Mouse (Mus musculus) gastrocnemius, adult 2 months (tissue): ENCODE data around the gene Slc22a17. TPM values are rescaled to one million over a fixed set of nuclear protein-coding genes. Genes with fewer than 3 reads are reported as not detected.

Experiments
- DNase-seq: peaks from one replicate; pipeline ENCODE4 v3.0.0; 2022
- H3K27ac ChIP-seq: fragments of 200-600 bp; 2 replicates; pipeline ENCODE4 v1.8.1; 2022; ENCODE audit warnings: mild to moderate bottlenecking
- H3K4me3 ChIP-seq: fragments of 200-600 bp; 2 replicates; pipeline ENCODE4 v1.8.1; 2022; ENCODE audit warnings: mild to moderate bottlenecking, moderate library complexity
- CTCF ChIP-seq: fragments of 200-600 bp; IDR thresholded peaks from 2 replicates; pipeline ENCODE4 v1.8.1; 2022; ENCODE audit warnings: antibody characterized with exemption, mild to moderate bottlenecking, moderate library complexity
- intact Hi-C: fragments of 180-260 bp; cut with DNase I; formaldehyde crosslinking; loops from one replicate; pipeline ENCODE4 v1.15.1; 2025
- total RNA-seq, 2 experiments: library from RNA; stranded (reverse); gene quantifications; 2 replicates each; pipeline ENCODE4 v1.2.3; 2021

Slc22a17 gene
- total RNA-seq, 2 experiments from 2014 or later, result 1.0 to 1.4 TPM

GRCm38 (mm10) chr14:54912109-54912850 is 652 bp downstream of the Slc22a17 start:
- Histone ChIP-seq H3K27ac (peak overlapping the region; percentile 86), H3K4me3 (peak overlapping the region; percentile 90)
- no peak for TF ChIP-seq CTCF
- intact Hi-C loops, result no loop called here
- peak; percentile 37 for DNase-seq

- no peak overlapping the region for H3K4me3 ChIP-seq
- intact Hi-C loops, result no loop called here
- no peak for DNase-seq
- no peak overlapping the region for H3K27ac ChIP-seq
- TF ChIP-seq CTCF, result no peak
Observed at GRCm38 (mm10) chr14:54908682-54909081, 4.2 kb downstream of the Slc22a17 start.

- no peak for TF ChIP-seq CTCF
- Histone ChIP-seq H3K27ac (no peak overlapping the region), H3K4me3 (no peak overlapping the region)
- no peak for DNase-seq
- intact Hi-C loops, result no loop called here
Observed at GRCm38 (mm10) chr14:54903641-54904040, 9.3 kb downstream of the Slc22a17 start.

- peak; percentile 66 for DNase-seq
Observed at GRCm38 (mm10) chr14:54900383-54900782, 12.5 kb downstream of the Slc22a17 start.

GRCm38 (mm10) chr14:54897445-54897844 is 15.5 kb downstream of the Slc22a17 start:
- Histone ChIP-seq H3K4me3 (no peak overlapping the region), H3K27ac (no peak overlapping the region)
- DNase-seq, result no peak
- intact Hi-C loops, result loop anchor here (10.0 kb wide), 1 partner anchor 197 kb away; the partner anchor contains the start of genes Thtpa and Zfhx2
- no peak for TF ChIP-seq CTCF

More at GRCm38 (mm10) chr14:54900383-54900782, 12.5 kb downstream of the Slc22a17 start:
- Histone ChIP-seq H3K4me3 (no peak overlapping the region), H3K27ac (no peak overlapping the region; the same call in 1 of the 2 replicates)
- intact Hi-C loops, result loop anchor here (1.0 kb wide), 2 partner anchors 39 to 114 kb away; no protein-coding TSS in a partner anchor
- TF ChIP-seq CTCF, result peak; percentile 90

- DNase-seq, result peak; percentile 82
- Histone ChIP-seq H3K27ac (peak overlapping the region; percentile 98), H3K4me3 (peak overlapping the region; percentile 84)
- TF ChIP-seq CTCF, result no peak
- intact Hi-C loops, result loop anchor here (10.0 kb wide), 1 partner anchor 200 kb away; the partner anchor contains the start of genes Thtpa and Zfhx2
Observed at GRCm38 (mm10) chr14:54894296-54895151, 18.4 kb downstream of the Slc22a17 start.

- peak; percentile 97 for DNase-seq
- TF ChIP-seq CTCF, result no peak
- H3K4me3 ChIP-seq, result peak overlapping the region; percentile 84
- peak overlapping the region; percentile 98 for H3K27ac ChIP-seq
- intact Hi-C loops, result loop anchor here (10.0 kb wide), 1 partner anchor 201 kb away; the partner anchor contains the start of genes Thtpa and Zfhx2
Observed at GRCm38 (mm10) chr14:54893651-54894181, 19.2 kb downstream of the Slc22a17 start.

GRCm38 (mm10) chr14:54892200-54892599 is 20.7 kb downstream of the Slc22a17 start, which contains the start of gene Pabpn1:
TSS of gene Pabpn1 (plus strand) at chr14:54892500.
- peak within 1 kb of the TSS; percentile 84 for H3K4me3 ChIP-seq
- peak within 1 kb of the TSS; percentile 89 for H3K27ac ChIP-seq
- no peak for TF ChIP-seq CTCF
- no peak for DNase-seq
- intact Hi-C loops, result loop anchor here (10.0 kb wide), 1 partner anchor 203 kb away; the partner anchor contains the start of genes Thtpa and Zfhx2

GRCm38 (mm10) chr14:54885309-54885708 is 27.6 kb downstream of the Slc22a17 start:
- Histone ChIP-seq H3K27ac (no peak overlapping the region), H3K4me3 (no peak overlapping the region)
- TF ChIP-seq CTCF, result no peak
- intact Hi-C loops, result no loop called here
- no peak for DNase-seq

- no peak for TF ChIP-seq CTCF
- no peak for DNase-seq
- intact Hi-C loops, result no loop called here
- peak overlapping the region; percentile 92 for H3K27ac ChIP-seq
- peak overlapping the region; percentile 88 for H3K4me3 ChIP-seq
Observed at GRCm38 (mm10) chr14:54884022-54884712, 28.8 kb downstream of the Slc22a17 start.

GRCm38 (mm10) chr14:54883154-54884021 is 29.5 kb downstream of the Slc22a17 start, which contains the start of the genes Bcl2l2 and Gm20521:
TSS of gene Bcl2l2 (plus strand) at chr14:54883377.
TSS of gene Gm20521 (plus strand) at chr14:54883441.
- intact Hi-C loops, result no loop called here

More at GRCm38 (mm10) chr14:54883154-54884021, 29.5 kb downstream of the Slc22a17 start, which contains the start of the genes Bcl2l2 and Gm20521:
- H3K27ac ChIP-seq, result peak within 1 kb of the TSS; percentile 92
- no peak for TF ChIP-seq CTCF
- peak; percentile 92 for DNase-seq
- peak within 1 kb of the TSS; percentile 88 for H3K4me3 ChIP-seq
